Mouse (Mus musculus) Patski (cell line): ENCODE measurements around the gene Sbk3. TPM values are rescaled to one million over a fixed set of nuclear protein-coding genes. Genes with fewer than 3 reads are reported as not detected.

Experiments used
- ATAC-seq: fragments of 100-300 bp; one replicate; pipeline ENCODE4 v1.8.0; 2021
- CTCF ChIA-PET: fragments of 350-600 bp; sonication (Branson Sonifier 250); formaldehyde crosslinking; loops from one replicate; lab custom pipeline; 2022; ENCODE audit warnings: inconsistent platforms; lab: Charles Lee
- POLR2A ChIA-PET: fragments of 350-600 bp; sonication (Branson Sonifier 250); formaldehyde crosslinking; loops from one replicate; lab custom pipeline; 2022; ENCODE audit warnings: antibody characterized with exemption, inconsistent platforms; lab: Charles Lee
- DNase-seq: peaks from one replicate; pipeline ENCODE4 v3.0.0-alpha.2; 2011; ENCODE audit warnings: low read depth, low spot score
- H3K27me3 ChIP-seq: fragments of 371-371 bp; one replicate; pipeline ENCODE4 v1.5.1; 2021
- CTCF ChIP-seq: fragments of 100-300 bp; IDR thresholded peaks from one replicate; pipeline ENCODE4 v1.5.1; 2021
- in situ Hi-C: fragments of 300-500 bp; cut with MboI; formaldehyde crosslinking; loops from 3 replicates; pipeline ENCODE4 v1.11.1; 2018; ENCODE audit warnings: low pct_unique_long_range_greater_than_20kb, mixed read lengths
- polyA plus RNA-seq: library from polyadenylated mRNA; unstranded; gene quantifications from one replicate; pipeline ENCODE4 v1.2.3, GENCODE M21; 2021

The Sbk3 gene
- polyA plus RNA-seq, 1 experiment from 2014 or later: 0.09 TPM

- ATAC-seq: no peak
- no peaks in the 10 kb centered on the region for H3K27me3 ChIP-seq
- in situ Hi-C loops: no loop called here
- TF ChIP-seq CTCF: no peak
- CTCF ChIA-PET: interaction anchor here (1.4 to 1.6 kb wide), 2 partner anchors 28 to 140 kb away, joined by 3 to 6 read pairs; partner anchors contain the start of gene Sbk2
- no peak for DNase-seq
- POLR2A ChIA-PET: no interaction called here
These were observed 34.1 kb downstream of the Sbk3 start for GRCm38 (mm10) chr7:4936832-4937231.

- in situ Hi-C loops: no loop called here
- ChIA-PET POLR2A (no interaction called here), CTCF (interaction anchor here (1.1 to 1.5 kb wide), 2 partner anchors 11 to 14 kb away, joined by 3 read pairs; no protein-coding TSS in a partner anchor)
- no peaks in the 10 kb centered on the region for H3K27me3 ChIP-seq
- TF ChIP-seq CTCF: no peak
- ATAC-seq: peak; percentile 54
- no peak for DNase-seq
These were observed 36.6 kb downstream of the Sbk3 start for GRCm38 (mm10) chr7:4934160-4934914.

- ChIA-PET POLR2A (no interaction called here), CTCF (interaction anchor here (1.5 kb wide), 1 partner anchor 10 kb away, joined by 3 read pairs; no protein-coding TSS in a partner anchor)
- no peak for ATAC-seq
- TF ChIP-seq CTCF: no peak
- H3K27me3 ChIP-seq: no peaks in the 10 kb centered on the region
- DNase-seq: no peak
- in situ Hi-C loops: no loop called here
These were observed 37.9 kb downstream of the Sbk3 start for GRCm38 (mm10) chr7:4933103-4933502.

GRCm38 (mm10) chr7:4928323-4928722 lies 42.6 kb downstream of the Sbk3 start:
- ChIA-PET POLR2A (no interaction called here), CTCF (interaction anchor here (1.3 kb wide), 1 partner anchor 12 kb away, joined by 4 read pairs; no protein-coding TSS in a partner anchor)
- DNase-seq (no peak), ATAC-seq (no peak)
- no peaks in the 10 kb centered on the region for H3K27me3 ChIP-seq
- in situ Hi-C loops: no loop called here
- no peak for TF ChIP-seq CTCF

GRCm38 (mm10) chr7:4927711-4928110 lies 43.3 kb downstream of the Sbk3 start:
- no peak for ATAC-seq
- no peaks in the 10 kb centered on the region for H3K27me3 ChIP-seq
- ChIA-PET CTCF (interaction anchor here (1.3 kb wide), 1 partner anchor 12 kb away, joined by 4 read pairs; no protein-coding TSS in a partner anchor), POLR2A (interaction anchor here (0.6 kb wide), 1 partner anchor 23 kb away, joined by 6 read pairs; no protein-coding TSS in a partner anchor)
- in situ Hi-C loops: no loop called here
- TF ChIP-seq CTCF: no peak
- DNase-seq: no peak

- ATAC-seq (no peak), DNase-seq (no peak)
- no peak for TF ChIP-seq CTCF
- in situ Hi-C loops: no loop called here
- no peaks in the 10 kb centered on the region for H3K27me3 ChIP-seq
- CTCF ChIA-PET: interaction anchor here (1.3 kb wide), 1 partner anchor 13 kb away, joined by 4 read pairs; no protein-coding TSS in a partner anchor
- POLR2A ChIA-PET: interaction anchor here (0.6 kb wide), 1 partner anchor 22 kb away, joined by 6 read pairs; no protein-coding TSS in a partner anchor
These were observed 44.1 kb downstream of the Sbk3 start for GRCm38 (mm10) chr7:4926849-4927248.

- ATAC-seq (peak; percentile 25), DNase-seq (no peak)
- in situ Hi-C loops: no loop called here
- ChIA-PET CTCF (interaction anchor here (0.7 to 1.0 kb wide), 3 partner anchors 9 to 15 kb away, joined by 3 to 4 read pairs (median 3); partner anchors contain the start of gene Zfp628), POLR2A (interaction anchor here (0.7 to 1.0 kb wide), 2 partner anchors 10 to 1709 kb away, joined by 3 read pairs; no protein-coding TSS in a partner anchor)
- H3K27me3 ChIP-seq: no peaks in the 10 kb centered on the region
- TF ChIP-seq CTCF: no peak
These were observed 45.3 kb downstream of the Sbk3 start, which contains the start of gene Ssc5d for GRCm38 (mm10) chr7:4925441-4926381. Gene Ssc5d (plus strand): TSS chr7:4925785.

- POLR2A ChIA-PET: interaction anchor here (0.7 to 1.0 kb wide), 2 partner anchors 9 to 1708 kb away, joined by 3 read pairs; no protein-coding TSS in a partner anchor
- in situ Hi-C loops: no loop called here
- H3K27me3 ChIP-seq: no peaks in the 10 kb centered on the region
- DNase-seq (peak; percentile 41), ATAC-seq (peak; percentile 29)
- no peak for TF ChIP-seq CTCF
- CTCF ChIA-PET: interaction anchor here (0.7 to 1.0 kb wide), 3 partner anchors 9 to 16 kb away, joined by 3 to 4 read pairs (median 3); partner anchors contain the start of gene Zfp628
These were observed 46.1 kb downstream of the Sbk3 start for GRCm38 (mm10) chr7:4924891-4925301.

- in situ Hi-C loops: no loop called here
- ChIA-PET CTCF (no interaction called here), POLR2A (interaction anchor here (0.7 to 1.0 kb wide), 2 partner anchors 9 to 1708 kb away, joined by 3 read pairs; no protein-coding TSS in a partner anchor)
- no peak for TF ChIP-seq CTCF
- no peak for DNase-seq
- ATAC-seq: no peak
- no peaks in the 10 kb centered on the region for H3K27me3 ChIP-seq
These were observed 46.5 kb downstream of the Sbk3 start for GRCm38 (mm10) chr7:4924483-4924882.
